Mouse (Mus musculus) forelimb bud, embryonic 11.5 days (tissue): ENCODE data around the gene Lrmda.

Experiments
- DNase-seq: peaks from one replicate; pipeline ENCODE4 v3.0.0-alpha.2; 2012; ENCODE audit warnings: low read depth, low spot score

The Lrmda gene

DNA sequence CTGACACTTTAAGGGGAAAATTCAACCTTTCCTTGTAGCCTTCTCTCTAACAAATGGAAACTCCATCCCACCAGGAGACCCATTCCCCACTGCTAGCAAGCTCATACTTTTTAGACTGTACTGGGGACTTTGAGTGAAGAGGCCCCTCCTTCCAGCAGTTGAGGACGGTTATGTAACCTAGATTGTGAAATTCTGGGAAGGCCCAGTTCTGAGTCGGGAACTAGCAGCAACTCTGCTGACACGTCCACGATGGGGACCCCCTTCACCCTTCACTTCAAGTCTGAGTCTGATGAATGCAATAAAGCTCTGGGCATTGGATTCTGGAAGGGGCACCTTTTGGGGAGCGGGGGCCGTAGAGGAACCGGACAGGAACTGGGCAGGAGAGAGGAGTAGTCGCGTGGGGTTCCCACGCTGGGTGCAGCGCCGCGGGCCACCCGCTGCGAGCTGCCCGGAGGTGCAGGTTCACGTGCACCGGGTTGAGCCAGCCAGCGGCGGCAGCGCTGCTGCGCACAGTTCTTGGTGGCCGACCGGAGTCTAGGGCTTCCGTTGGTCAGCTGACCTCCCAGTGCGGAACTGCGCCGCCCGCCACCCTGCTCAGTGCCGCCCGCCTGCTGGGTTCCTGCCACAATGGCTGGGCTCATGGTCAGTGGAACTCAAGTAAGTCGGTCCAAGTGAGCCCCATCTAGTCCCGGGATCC lies at the start of gene Lrmda:
Lrmda (plus strand) TSS at position 461 of the 697 bp plus-strand sequence.
- DNase-seq: no peak

DNA sequence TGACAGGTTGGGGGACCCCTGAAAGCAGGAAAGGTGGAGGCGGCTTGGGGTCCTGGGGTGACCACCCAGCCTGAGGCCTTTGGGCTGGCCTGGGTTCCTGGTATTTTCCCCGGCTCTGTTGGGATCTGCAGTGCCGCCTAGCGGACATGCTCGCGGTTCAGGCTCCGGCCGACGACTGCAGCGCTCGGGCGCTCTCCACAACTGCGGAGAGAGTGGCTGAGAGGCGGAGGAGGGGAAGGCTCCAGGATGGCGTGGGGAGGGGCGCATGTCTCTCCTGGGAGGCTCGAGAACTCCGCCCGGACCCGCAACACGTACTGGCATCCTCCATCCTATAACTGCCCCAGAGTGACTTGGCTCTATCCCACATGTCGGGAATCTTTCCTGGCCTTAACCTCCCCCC lies 38.0 kb upstream of the Lrmda start:
- peak; percentile 88 for DNase-seq

DNA sequence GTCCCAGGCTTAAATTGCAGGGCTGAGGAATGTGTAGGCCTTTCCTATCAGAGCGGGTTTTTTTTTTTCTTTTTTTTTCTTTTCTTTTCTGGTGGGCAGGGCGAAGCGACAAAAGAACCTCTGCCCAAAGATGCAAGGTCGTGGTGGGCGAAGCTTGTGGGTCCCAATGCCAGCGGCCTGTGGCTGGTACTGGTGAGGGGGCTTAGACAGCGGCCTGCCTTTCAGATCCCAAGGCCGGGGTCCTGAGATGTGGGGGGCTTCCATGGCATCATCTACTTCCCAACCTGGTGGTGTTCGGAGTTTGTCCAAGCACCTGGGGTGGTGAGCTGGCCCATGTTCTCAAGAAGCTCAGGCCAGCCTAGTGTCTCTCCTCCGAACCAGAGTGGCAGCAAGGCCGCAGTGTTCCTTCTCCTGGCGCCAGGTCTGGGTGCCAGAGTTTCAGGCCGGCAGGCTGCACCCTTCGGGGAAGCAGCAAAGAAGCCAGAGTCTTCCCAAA lies 37.4 kb upstream of the Lrmda start:
- DNase-seq: no peak

DNA sequence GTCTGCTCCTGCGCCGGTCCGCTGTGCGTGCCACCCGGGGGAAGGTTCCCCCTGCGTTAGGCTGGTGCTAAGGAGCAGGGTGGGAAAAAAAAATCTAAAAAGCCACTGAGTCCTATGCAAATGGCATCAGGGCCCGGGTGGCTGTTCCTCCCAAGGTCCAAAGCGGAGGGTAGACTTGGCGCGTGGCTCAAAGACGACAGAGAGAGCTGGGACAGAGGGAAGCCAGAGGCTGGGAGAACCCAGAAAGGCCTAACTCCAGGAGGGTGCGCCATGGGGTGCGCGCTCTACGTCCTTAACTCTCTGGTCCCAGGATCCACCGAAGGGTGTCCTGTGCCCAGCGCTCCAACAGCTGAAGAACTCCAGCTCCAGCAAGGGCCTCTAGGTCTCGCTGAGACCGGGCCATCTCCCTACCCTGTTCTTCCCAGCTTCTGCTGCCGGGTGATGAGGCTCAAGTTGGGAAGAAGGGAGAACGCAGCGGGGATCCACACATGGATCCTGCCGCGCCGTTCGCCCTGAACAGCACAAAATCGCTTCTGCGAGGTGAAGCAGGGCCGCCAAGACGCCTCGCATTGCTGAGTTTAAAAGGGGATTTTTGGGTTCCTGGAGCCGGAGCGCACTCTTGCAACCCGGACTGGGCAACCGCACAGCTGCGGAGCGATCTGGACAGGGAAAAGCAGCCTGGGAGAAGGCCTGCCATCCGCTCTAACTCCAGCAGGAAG lies 36.8 kb upstream of the Lrmda start:
- DNase-seq: peak; percentile 51

DNA sequence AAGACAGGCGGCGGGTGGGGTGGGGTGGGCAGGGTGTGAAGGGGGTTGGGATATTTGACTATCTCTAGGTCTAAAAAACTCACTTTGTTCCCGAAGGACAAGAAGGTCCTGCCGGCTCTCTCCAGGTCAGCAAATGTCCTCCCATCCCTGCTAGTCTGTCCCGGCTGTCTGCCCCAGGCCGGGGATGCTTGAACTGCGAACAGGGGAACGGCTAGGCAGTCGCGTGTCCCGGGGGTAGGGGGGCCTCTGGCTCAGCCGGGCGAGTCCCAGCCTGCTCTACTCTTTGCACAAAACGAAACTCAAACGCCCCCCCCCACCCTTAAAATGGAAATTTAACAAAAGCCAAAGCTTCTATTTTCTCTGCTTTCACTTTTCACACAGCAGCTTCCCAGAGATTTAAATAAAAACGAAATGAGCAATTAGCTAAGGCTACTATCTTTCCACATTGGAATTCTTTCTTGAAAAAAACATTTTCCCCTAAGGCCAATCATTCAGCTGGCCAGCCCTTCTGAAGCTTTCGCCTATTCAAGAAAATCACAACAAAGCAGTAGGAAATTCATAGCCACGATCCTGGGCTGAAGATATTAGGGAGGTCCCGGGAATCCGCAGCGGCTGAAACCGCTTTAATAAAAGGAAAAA lies 36.1 kb upstream of the Lrmda start:
- peak; percentile 33 for DNase-seq

DNA sequence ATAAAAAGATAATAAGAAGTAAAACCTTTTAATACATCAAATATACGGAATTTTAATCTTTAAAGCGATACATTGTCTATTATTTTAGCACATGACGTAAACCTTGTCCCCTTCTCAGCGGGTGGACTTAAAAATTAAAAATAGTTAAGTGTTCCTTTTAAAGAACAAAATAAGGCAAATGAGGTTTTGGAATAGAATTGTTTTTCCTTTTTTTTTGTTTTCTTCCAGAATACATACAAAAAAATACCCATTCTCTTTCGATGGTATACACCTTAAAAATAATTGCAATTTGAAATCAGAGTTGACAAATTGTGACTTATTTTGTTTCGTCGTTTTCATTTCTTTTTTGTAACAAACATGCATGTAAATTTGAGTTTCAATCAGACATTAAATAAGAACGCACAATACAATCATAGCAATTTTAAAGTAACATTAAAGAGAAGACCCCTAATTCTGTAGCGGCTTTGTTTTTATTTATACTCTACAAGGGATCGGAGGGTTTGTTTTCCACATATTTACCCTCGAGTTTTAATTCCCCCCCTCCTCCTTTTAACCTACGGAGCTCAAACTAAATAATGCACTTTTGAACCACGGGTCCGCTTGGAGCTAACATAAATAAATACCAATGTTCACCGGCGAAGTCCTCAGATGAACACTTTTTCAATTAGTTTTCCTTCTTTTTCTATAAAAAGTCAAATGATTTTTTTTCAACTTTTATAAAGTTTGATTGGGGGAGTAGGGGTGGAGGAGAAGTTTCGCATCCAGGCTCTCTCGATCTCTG lies 35.4 kb upstream of the Lrmda start:
- DNase-seq: no peak

DNA sequence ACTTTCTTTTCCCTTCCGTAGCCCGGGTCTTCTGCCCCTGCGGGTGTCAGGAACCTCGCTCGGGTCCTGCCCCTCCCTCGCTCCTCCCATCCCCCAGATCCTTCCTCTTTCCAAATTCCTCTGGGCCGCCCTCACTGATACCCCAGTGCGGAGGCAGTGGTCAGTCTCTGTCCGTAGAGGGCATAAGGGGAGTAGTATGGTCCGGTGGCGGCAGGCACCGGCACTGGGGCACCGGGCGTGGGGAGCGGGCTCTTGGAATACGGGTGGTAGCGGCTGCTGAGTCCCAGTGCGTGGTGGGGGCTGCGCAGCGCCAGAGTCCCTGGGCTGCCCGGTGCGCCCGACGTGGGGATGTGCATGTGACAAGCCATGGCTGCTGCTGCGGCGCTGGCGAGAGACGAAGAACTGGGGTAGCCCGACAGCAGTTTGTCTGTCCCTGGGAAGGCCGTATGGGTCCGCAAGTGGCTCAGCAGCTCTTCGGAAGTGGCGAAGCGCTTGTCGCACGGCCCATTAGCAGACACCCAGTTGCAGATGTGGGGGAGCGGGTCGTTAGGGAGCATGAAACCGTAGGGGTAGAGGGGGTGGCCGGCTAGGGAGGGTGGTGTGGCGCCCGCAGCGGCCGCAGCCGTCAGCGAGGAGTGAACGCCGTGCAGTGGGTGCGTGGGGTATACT lies 34.6 kb upstream of the Lrmda start:
- no peak for DNase-seq

DNA sequence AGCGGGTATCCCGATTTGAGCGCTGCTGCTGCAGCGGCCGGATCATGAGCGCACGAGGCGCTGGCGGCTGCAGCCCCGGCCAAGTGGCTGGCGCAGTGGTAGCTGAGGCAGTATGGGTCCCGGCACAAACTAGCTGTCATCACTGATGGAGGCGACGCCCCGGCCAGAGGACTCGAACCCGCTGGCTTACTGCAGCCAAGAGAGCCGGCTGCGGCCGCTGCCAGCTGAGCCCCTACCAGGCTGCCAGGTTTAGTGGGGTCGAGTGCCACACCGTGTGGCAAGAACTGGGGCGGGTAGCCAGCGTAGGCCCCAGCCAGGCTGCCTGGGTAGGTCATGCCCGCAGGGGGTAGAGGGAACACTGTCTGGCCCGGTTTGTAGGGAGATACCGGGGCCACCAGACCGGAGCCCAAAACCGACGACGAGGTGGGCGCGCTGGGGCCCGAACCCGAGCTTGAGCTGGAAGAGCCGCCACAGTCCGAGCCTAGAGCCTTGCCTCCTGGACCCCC lies 34.0 kb upstream of the Lrmda start:
- DNase-seq: peak; percentile 32

DNA sequence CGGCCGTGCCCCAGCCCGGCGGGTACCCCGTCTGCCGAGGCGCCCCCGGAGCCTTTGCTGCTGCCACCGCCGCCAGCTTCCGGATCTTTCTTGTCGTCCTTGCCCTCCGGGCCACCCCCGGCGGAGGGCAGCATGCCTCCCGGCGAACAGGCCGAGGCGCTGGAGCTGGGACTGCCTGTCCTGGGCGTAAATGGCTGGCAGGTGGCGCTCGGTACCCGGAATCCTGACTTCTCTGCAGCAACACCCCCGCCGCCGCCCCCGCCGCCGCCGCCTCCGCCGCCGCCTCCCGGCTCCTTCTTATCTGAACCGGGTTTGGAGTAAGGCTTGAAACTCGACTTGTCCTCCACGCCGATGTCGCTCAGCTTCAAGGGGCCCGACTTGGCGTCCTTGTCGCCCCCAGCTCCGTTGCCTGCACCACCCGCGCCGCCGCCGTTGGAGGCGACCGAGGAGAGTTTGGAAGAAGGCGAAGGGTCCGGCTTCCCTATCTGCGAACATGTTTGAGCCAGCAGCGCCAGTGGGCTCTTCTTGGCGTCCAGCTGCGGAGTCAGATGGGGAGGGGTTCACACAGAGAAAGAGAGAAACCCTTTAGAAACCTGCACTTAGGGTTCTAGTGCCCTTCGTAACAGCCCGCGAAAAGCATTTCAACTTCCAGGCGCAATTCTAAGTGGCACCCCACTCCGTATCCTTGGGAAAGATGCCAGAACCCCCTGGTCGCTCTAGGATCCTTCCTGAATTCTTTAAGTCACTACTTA lies 33.4 kb upstream of the Lrmda start:
- peak; percentile 70 for DNase-seq

DNA sequence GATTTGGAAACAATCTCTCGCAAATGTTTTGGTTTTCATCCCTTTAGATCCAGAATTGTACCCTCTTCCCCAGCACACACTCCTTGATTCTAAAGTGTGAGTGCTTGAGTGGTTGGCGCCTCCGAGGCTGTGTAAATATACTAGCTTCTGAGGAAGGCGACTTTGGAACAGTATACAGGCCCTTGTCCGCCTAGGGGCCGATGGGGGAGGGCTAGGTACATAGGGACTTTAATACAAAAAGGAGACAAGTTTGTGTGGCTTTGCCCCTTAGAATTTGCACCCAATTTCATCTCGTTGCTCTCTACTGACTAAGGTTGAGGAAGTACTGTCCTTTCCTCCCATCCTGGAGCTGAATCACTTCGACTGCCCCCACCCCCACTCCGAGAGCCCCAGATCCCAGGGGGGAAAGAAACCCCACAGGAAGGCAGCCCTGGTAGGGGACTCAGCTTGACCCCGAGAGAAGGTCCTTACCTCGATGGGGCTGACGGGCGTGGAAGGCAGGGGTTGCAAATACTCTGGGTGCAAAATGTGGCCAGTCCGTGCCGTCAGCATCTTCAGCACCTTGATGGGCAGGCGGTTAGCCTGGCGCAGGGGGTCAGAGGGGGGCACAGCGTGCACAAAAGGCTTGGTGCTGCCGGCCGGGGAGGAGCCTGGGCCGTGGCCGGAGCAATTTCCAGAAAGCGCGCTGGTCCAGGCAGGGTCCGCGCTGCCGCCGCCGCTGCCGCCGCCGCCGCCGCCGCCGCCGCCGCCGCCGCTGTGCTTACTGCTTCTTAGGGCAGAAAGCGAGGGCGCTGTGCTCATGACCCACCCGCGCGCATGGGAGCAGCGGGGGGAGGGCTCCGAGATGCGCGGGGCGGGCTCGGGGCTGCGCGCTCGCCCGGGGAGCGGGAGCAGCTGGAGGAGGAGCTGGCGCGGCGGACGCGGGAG lies 32.5 kb upstream of the Lrmda start:
- no peak for DNase-seq

DNA sequence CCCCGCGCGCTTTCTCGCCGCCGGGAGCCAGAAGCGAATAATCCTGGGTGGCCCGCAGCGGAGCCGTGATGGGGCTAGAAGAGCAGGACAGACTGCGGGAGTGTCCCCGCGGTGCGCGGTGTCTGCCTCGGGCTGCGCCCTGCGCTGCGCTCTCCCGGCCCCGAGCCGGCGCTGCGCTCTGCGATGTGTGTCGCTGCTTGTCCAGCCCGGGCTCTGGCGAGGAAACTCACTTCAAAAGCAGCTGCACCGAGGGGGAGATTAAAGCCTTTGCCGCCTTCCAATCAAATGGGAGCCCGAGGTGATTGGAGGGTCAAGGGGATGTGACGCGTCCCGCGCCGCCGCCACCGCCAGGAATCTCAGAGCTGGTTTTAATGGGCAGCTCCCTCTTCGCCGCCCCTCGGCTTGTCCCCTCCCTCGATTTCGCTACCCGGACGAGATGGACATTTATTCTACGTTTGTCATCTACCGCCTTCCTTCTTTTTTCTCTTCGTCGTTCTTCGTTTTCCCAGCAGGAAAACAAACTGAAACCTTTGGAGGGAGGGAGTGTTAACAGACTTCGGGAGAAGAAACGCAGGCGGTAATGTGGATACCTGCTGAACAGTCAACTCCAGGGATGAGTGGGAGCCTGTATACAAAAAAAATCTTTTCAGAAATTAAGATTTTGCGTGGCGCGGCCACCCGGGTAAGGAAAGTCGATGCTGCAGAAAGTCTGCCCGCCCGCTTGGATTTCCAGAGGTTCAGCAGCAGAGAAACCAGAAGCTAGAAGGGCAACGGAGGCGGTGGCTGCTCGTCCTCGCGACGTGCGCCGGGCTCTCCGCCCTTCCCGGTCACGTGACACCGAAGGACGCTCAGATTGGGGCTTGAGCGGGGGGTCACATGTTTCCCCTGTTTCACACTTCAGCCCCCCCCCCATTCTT lies 31.6 kb upstream of the Lrmda start:
- DNase-seq: peak; percentile 97

DNA sequence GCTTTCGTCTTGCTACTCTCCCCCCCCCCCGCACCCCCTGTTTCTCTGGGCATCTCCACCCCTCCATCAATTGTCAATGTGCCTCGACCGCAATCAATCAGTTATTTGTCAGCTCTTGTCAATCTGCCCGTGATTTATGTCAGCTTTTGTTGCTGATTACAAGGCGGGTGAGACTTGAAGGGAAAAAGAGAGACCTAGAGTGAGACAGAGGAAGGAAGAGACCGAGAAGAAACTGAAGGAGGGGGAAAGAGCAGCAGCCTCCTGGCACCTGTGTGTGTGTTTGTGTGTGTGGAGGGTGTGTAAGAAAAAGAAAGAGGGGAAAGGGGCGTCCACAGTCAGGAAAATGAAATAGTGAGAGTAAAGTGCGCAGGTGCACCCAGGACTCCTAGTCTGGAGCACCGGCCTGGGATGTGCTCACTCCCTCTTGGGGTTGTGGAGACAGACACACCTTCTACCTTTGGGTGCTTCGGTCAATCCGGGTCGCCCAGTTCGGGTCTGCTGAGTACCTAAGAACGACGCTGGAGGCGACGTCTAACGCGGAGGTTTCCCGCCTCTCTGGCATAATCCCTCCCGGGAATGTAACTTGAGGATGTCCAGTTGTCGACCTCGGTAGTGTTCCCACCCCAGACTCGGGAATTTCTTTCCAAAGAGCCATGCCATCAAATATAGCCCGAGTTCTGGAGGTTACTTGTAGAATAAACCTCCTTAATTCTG lies 30.8 kb upstream of the Lrmda start:
- DNase-seq: peak; percentile 37

DNA sequence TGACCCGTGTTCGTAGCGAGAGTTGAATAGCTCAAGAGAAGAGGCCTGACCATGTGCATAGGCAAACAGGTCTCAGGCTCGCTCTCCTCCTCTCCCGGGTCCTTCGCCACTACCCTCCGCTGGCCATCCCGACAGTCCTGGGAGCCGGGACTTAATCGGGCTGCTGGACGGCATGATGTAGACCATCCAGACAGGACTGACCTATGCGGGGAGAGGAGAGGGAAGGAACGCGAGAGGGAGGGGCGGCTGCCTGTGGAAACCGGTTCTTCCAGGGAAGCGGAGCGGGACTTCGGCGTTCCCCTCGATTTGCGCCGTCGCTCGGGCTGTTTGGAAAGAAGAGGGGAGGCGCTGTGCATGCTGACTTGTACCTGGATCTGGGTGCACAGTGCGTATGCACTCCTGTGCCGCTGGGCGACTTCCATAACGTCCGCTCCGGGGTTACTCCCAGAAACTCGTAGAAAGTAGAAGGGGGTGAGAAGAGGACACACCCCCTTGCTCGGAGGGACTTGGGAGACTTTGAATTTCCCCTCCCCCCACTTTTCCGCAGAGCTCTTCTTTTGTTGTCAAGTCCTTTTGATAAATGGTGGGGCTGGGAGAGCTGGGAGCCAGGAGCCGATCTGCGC lies 30.1 kb upstream of the Lrmda start, which contains the start of gene Zfp503:
Zfp503 (minus strand) TSS at position 311 of the 623 bp plus-strand sequence.
- DNase-seq: peak; percentile 75

DNA sequence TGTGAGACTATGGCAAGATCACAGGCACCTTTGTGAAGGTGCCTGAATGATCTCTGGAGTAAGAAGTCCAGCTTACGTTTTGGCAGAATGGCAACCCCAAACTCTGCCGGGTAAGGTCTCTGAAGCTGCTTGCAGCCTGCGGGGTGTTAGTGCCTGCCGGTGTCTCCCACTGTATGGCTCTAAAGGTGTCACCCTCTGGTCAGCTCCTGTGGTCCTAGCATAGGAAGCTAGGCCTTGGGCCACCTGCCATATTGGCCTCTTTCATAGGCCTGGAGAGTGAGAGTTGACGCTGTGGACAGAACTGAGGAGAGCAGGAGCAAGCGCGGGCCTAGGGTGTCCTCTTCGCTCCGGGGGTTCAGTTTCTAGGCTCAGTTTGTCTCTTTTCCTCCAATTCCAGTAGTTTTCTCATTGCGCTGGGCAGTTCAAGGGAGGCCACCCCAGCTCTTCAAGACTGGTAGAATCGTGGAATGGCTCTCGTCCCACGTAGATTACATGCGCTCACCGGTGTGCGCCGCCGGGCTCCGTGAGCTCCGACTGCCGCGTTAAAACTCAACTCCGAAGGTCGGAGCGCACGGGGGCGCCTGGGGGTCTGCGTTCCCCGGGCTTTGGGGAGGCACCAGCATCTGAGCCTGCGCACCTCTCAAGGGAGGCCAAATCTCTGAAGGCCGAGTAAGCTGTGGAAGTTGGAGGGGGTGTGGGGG lies 29.0 kb upstream of the Lrmda start:
- DNase-seq: peak; percentile 40

DNA sequence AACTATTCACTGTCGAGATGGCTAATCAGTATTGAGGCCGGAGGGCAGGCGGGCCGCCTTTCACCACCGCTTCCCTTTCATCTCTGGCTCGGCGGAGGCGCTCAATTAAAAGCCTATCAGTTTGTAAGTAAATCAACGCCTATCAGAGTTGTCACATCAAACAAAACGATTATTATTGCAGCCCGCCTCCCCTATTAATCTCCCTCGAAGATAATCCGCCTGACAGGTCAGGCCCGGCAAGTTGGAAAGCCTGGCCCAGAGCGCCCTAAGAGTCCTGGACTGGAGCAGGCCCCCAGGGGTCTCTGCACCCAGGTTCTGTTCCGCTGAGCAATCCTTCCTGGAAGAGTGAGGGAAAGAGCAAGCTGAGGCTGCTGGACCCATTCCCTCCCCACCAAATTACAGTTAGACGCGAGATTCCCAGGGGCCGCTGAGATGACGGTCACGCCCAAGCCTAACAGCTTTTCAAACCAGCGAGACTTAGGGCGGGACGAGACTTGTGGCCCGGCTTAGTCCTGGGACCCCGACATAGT lies 28.2 kb upstream of the Lrmda start:
- DNase-seq: peak; percentile 75

DNA sequence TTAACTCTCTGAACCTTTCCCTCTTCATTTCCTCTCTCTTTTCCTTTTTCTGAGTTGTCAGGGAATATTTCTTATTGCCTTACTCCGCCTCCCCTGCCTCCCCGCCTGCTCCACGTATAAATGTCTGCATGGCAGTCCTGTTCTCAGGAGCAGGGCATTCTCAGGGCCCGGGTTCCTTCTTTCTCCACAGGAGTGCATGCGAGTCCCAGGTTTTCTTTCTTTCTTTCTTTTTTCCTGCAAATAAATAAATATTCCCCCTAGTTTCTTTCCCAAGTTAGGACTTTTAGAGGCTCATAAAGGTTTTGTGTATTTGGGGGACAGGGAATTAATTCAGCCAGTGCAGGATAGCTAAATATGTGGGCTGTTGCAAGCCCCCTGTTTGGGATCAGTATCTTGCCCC lies 27.7 kb upstream of the Lrmda start:
- no peak for DNase-seq
